Comparison of ENCODE assay signal across 23 mouse cellular contexts in genomic region chr9:58218539-58218938, GRCm38 (mm10). TPM values are rescaled to one million over a fixed set of nuclear protein-coding genes. Genes with fewer than 3 reads are reported as not detected.
DNase-seq lines count a peak whose midpoint lies in the region; ATAC-seq and TF ChIP-seq lines count a peak whose summit lies in the region.
"Had no signal": no experiment of that assay in that cellular context is flagged by ENCODE, and none has a peak within 500 bp of the region (broad histone marks: within the 10 kb centered on the region; RNA-seq: fewer than 3 reads in every experiment).

No protein-coding gene starts in this region.

- no peak overlapping the region for H3K4me2 ChIP-seq in midbrain, embryonic 11.5 days
- H3K4me2 ChIP-seq in midbrain, embryonic 14.5 days (ENCODE audit: low read length), result no peak overlapping the region
- H3K4me2 ChIP-seq: embryonic facial prominence, embryonic 13.5 days; embryonic facial prominence, embryonic 15.5 days; forebrain, embryonic 12.5 days had no signal

- H3K4me1 ChIP-seq in midbrain, embryonic 11.5 days (ENCODE audit: control insufficient read depth, insufficient read depth, low read length), result no peaks in the 10 kb centered on the region; the same call in 1 of the 2 replicates
- peaks cover 4% of the 10 kb centered on the region; the same call in 1 of the 2 replicates for H3K4me1 ChIP-seq in midbrain, embryonic 14.5 days (ENCODE audit: control insufficient read depth, insufficient read depth, low read length)
- H3K4me1 ChIP-seq in ES-Bruce4 (ENCODE audit: control insufficient read depth, insufficient read depth, low read length), result peaks cover 18% of the 10 kb centered on the region

- 91% methylated on average over 3 of the region's 3 CpGs for WGBS in midbrain, embryonic 11.5 days
- 98% methylated on average over 3 of the region's 3 CpGs for WGBS in midbrain, embryonic 14.5 days

- no peak for TF ChIP-seq POLR2A in ES-Bruce4 (IDR thresholded peaks at IDR 0.05; ENCODE audit: insufficient read depth, low read length)

- H3K27ac ChIP-seq in midbrain, embryonic 11.5 days (ENCODE audit: low read depth, low read length), result no peak overlapping the region
- H3K27ac ChIP-seq in midbrain, embryonic 14.5 days (replicated peaks; ENCODE audit: low read depth, low read length), result no peak overlapping the region
- peak overlapping the region; percentile 49 for H3K27ac ChIP-seq in ES-Bruce4 (ENCODE audit: insufficient read depth, low read length)
- H3K27ac ChIP-seq: embryonic facial prominence, embryonic 13.5 days; embryonic facial prominence, embryonic 15.5 days; forebrain, embryonic 10.5 days; forebrain, embryonic 12.5 days had no signal

- no peak overlapping the region for H3K9ac ChIP-seq in midbrain, embryonic 11.5 days (ENCODE audit: low read length)
- H3K9ac ChIP-seq in midbrain, embryonic 14.5 days (replicated peaks; ENCODE audit: low read length), result no peak overlapping the region
- no peak overlapping the region for H3K9ac ChIP-seq in ES-Bruce4 (ENCODE audit: low read depth, poor library complexity, severe bottlenecking)
- H3K9ac ChIP-seq: embryonic facial prominence, embryonic 13.5 days; embryonic facial prominence, embryonic 15.5 days; forebrain, embryonic 12.5 days had no signal

- DNase-seq in adrenal gland, adult 2 months, result peak; percentile 37
- DNase-seq in adrenal gland, postnatal 25 days, result no peak
- peak; percentile 49 for DNase-seq in midbrain, embryonic 11.5 days (ENCODE audit: low spot score, missing footprints)
- no peak for DNase-seq in midbrain, embryonic 14.5 days
- no peak for DNase-seq in urinary bladder, postnatal 36 days (ENCODE audit: low spot score in 2 of 2)
- DNase-seq: adrenal gland, adult 8-10 months; cerebellum, adult 11 months; cerebellum, adult 18-20 months; cerebellum, adult 8-10 months; cerebellum, adult 9-11 months; cerebellum, postnatal 14 days; cerebellum, postnatal 36 days; embryo, embryonic 11 days had no signal

- TF ChIP-seq EP300 in ES-Bruce4 (IDR thresholded peaks at IDR 0.05; ENCODE audit: insufficient read depth, low read depth, low read length), result peak; percentile 84

- no peak for ATAC-seq in midbrain, embryonic 11.5 days (ENCODE audit: low FRiP score)
- no peak for ATAC-seq in midbrain, embryonic 14.5 days (ENCODE audit: low FRiP score, low TSS enrichment)
- ATAC-seq: forebrain, embryonic 14.5 days; forebrain, embryonic 16.5 days had no signal

- H3K27me3 ChIP-seq in midbrain, embryonic 11.5 days (ENCODE audit: control insufficient read depth, insufficient read depth, low read length), result no peaks in the 10 kb centered on the region
- H3K27me3 ChIP-seq in midbrain, embryonic 14.5 days (ENCODE audit: control insufficient read depth, insufficient read depth, low read length), result no peaks in the 10 kb centered on the region
- H3K27me3 ChIP-seq in ES-Bruce4 (ENCODE audit: control insufficient read depth, insufficient read depth, low read length, poor library complexity, severe bottlenecking), result no peaks in the 10 kb centered on the region
- H3K27me3 ChIP-seq: embryonic facial prominence, embryonic 13.5 days; embryonic facial prominence, embryonic 15.5 days; forebrain, embryonic 12.5 days had no signal

- H3K36me3 ChIP-seq in midbrain, embryonic 11.5 days (ENCODE audit: control insufficient read depth, insufficient read depth, low read length), result no peaks in the 10 kb centered on the region
- H3K36me3 ChIP-seq in midbrain, embryonic 14.5 days (ENCODE audit: control insufficient read depth, insufficient read depth, low read length), result no peaks in the 10 kb centered on the region
- peaks cover 40% of the 10 kb centered on the region for H3K36me3 ChIP-seq in ES-Bruce4 (ENCODE audit: control insufficient read depth, insufficient read depth, low read length, poor library complexity, severe bottlenecking)

- TF ChIP-seq CTCF in ES-Bruce4 (IDR thresholded peaks at IDR 0.05; ENCODE audit: low read depth, low read length), result no peak

- H3K4me3 ChIP-seq in midbrain, embryonic 11.5 days (ENCODE audit: low read depth, low read length), result no peak overlapping the region
- H3K4me3 ChIP-seq in midbrain, embryonic 14.5 days (replicated peaks; ENCODE audit: low read depth, low read length), result no peak overlapping the region
- H3K4me3 ChIP-seq in ES-Bruce4 (ENCODE audit: low read depth, low read length), result no peak overlapping the region
- H3K4me3 ChIP-seq: embryonic facial prominence, embryonic 13.5 days; embryonic facial prominence, embryonic 15.5 days; erythroblast, embryonic 14.5 days; forebrain, embryonic 10.5 days; forebrain, embryonic 12.5 days had no signal

- H3K9me3 ChIP-seq in midbrain, embryonic 11.5 days (ENCODE audit: control insufficient read depth, low read length), result no peaks in the 10 kb centered on the region
- H3K9me3 ChIP-seq in midbrain, embryonic 14.5 days (ENCODE audit: control insufficient read depth, low read length), result no peaks in the 10 kb centered on the region
- no peaks in the 10 kb centered on the region for H3K9me3 ChIP-seq in ES-Bruce4 (replicated peaks; ENCODE audit: control insufficient read depth, insufficient read depth, low read length, poor library complexity, severe bottlenecking)
- H3K9me3 ChIP-seq: embryonic facial prominence, embryonic 13.5 days; embryonic facial prominence, embryonic 15.5 days; forebrain, embryonic 10.5 days; forebrain, embryonic 12.5 days had no signal

RNA-seq across cellular contexts. Expression of gene Islr2, which starts 14.4 kb away (rescaled TPM):
- total RNA-seq in adrenal gland, adult 2 months (2021), result 1 to 10 TPM; 1.5 to 2.0 TPM
- 1.3 and 2.0 TPM in 2 replicates for polyA plus RNA-seq in adrenal gland, adult 2 months (2012; rRNA removed)
- 0.64 and 1.7 TPM in 2 replicates for total RNA-seq in adrenal gland, postnatal 25 days (2021)
- 18.7 and 19.6 TPM in 2 replicates for polyA plus RNA-seq in midbrain, embryonic 11.5 days (2014; fragmentation: Nextera tagmentation; extraction: Ambion mirVana)
- polyA plus RNA-seq in midbrain, embryonic 14.5 days (2014; fragmentation: Nextera tagmentation; extraction: Ambion mirVana), result 51.6 and 96.9 TPM in 2 replicates
- 0.67 and 0.85 TPM in 2 replicates for polyA plus RNA-seq in ES-Bruce4 (2011; ENCODE audit: insufficient read depth, insufficient read length, low read depth, missing spikeins)
- total RNA-seq: common myeloid progenitor, adult 5-6 weeks had no signal
- polyA plus RNA-seq: erythroblast, embryonic 14.5 days had no signal

RNA-seq across cellular contexts. Expression of gene Islr, which starts 14.4 kb away (rescaled TPM):
- 10 to 100 TPM; 23.5 to 30.9 TPM for total RNA-seq in adrenal gland, adult 2 months (2021)
- polyA plus RNA-seq in adrenal gland, adult 2 months (2012; rRNA removed), result 93.8 and 107 TPM in 2 replicates
- 10.0 and 13.3 TPM in 2 replicates for total RNA-seq in adrenal gland, postnatal 25 days (2021)
- 13.0 and 13.9 TPM in 2 replicates for polyA plus RNA-seq in midbrain, embryonic 11.5 days (2014; fragmentation: Nextera tagmentation; extraction: Ambion mirVana)
- 2.4 and 16.6 TPM in 2 replicates for polyA plus RNA-seq in midbrain, embryonic 14.5 days (2014; fragmentation: Nextera tagmentation; extraction: Ambion mirVana)
- not detected in 2 replicates for polyA plus RNA-seq in ES-Bruce4 (2011; ENCODE audit: insufficient read depth, insufficient read length, low read depth, missing spikeins)
- total RNA-seq: MEL had no signal
- polyA plus RNA-seq: erythroblast, embryonic 14.5 days had no signal

RNA-seq across cellular contexts. Expression of gene Pml, which starts 31.0 kb away (rescaled TPM):
- 10 to 100 TPM; 20.8 to 28.0 TPM for total RNA-seq in adrenal gland, adult 2 months (2021)
- 27.7 and 33.4 TPM in 2 replicates for polyA plus RNA-seq in adrenal gland, adult 2 months (2012; rRNA removed)
- 23.6 and 35.1 TPM in 2 replicates for total RNA-seq in adrenal gland, postnatal 25 days (2021)
- polyA plus RNA-seq in midbrain, embryonic 11.5 days (2014; fragmentation: Nextera tagmentation; extraction: Ambion mirVana), result 8.7 and 10.1 TPM in 2 replicates
- polyA plus RNA-seq in midbrain, embryonic 14.5 days (2014; fragmentation: Nextera tagmentation; extraction: Ambion mirVana), result 3.8 and 3.9 TPM in 2 replicates
- 198 and 200 TPM in 2 replicates for polyA plus RNA-seq in ES-Bruce4 (2011; ENCODE audit: insufficient read depth, insufficient read length, low read depth, missing spikeins)

RNA-seq across cellular contexts. Expression of gene Stoml1, which starts 34.4 kb away (rescaled TPM):
- total RNA-seq in adrenal gland, adult 2 months (2021), result 10 to 100 TPM; 13.8 to 17.2 TPM
- polyA plus RNA-seq in adrenal gland, adult 2 months (2012; rRNA removed), result 38.1 and 38.4 TPM in 2 replicates
- 18.2 and 29.6 TPM in 2 replicates for total RNA-seq in adrenal gland, postnatal 25 days (2021)
- polyA plus RNA-seq in midbrain, embryonic 11.5 days (2014; fragmentation: Nextera tagmentation; extraction: Ambion mirVana), result 27.6 and 29.7 TPM in 2 replicates
- polyA plus RNA-seq in midbrain, embryonic 14.5 days (2014; fragmentation: Nextera tagmentation; extraction: Ambion mirVana), result 96.4 and 115 TPM in 2 replicates
- 24.6 and 26.5 TPM in 2 replicates for polyA plus RNA-seq in ES-Bruce4 (2011; ENCODE audit: insufficient read depth, insufficient read length, low read depth, missing spikeins)
- polyA plus RNA-seq: erythroblast, embryonic 14.5 days had no signal

Comparison
In these comparisons a context has a peak if more than half of its experiments do, and no peak if none do; other contexts are left out.
1. DNase-seq: peak in adrenal gland, adult 2 months (single experiment) and midbrain, embryonic 11.5 days (single experiment); none in adrenal gland, postnatal 25 days (single experiment), midbrain, embryonic 14.5 days (single experiment) and urinary bladder, postnatal 36 days (0 of 2).